Mouse (Mus musculus): ENCODE data around the gene Myo1e. TPM values are rescaled to one million over a fixed set of nuclear protein-coding genes. Genes with fewer than 3 reads are reported as not detected.

Myo1e gene
- polyA plus RNA-seq, 1 experiment from 2014 or later = 15.7 TPM

- Histone ChIP-seq H3K27ac (replicated peaks) (peak overlapping the region; percentile 72), H3K27me3 (ENCODE audit: control insufficient read depth, insufficient read depth, low read length) (no peaks in the 10 kb centered on the region), H3K4me1 (replicated peaks; ENCODE audit: control insufficient read depth, insufficient read depth) (no peaks in the 10 kb centered on the region), H3K4me3 (ENCODE audit: low read depth, low read length) (no peak overlapping the region), H3K4me2 (replicated peaks; ENCODE audit: low read depth) (no peak overlapping the region), H3K9me3 (ENCODE audit: control insufficient read depth, low read length) (no peaks in the 10 kb centered on the region), H3K9ac (ENCODE audit: low read length) (no peak overlapping the region), H3K36me3 (ENCODE audit: control insufficient read depth, insufficient read depth, low read length) (peaks cover 10% of the 10 kb centered on the region; the same call in 1 of the 2 replicates)
- WGBS = 83% methylated on average over 5 of the region's 5 CpGs
- TF ChIP-seq EP300 (optimal IDR thresholded peaks at IDR 0.05) = no peak
- peak; percentile 52 for TF ChIP-seq CTCF (IDR thresholded peaks at IDR 0.05; ENCODE audit: low read depth)
- ATAC-seq (ENCODE audit: low FRiP score, low TSS enrichment) = no peak
- no peak for DNase-seq (ENCODE audit: low spot score)
These were observed 93.6 kb downstream of the Myo1e start for GRCm38 (mm10) chr9:70300705-70301104.

DNA sequence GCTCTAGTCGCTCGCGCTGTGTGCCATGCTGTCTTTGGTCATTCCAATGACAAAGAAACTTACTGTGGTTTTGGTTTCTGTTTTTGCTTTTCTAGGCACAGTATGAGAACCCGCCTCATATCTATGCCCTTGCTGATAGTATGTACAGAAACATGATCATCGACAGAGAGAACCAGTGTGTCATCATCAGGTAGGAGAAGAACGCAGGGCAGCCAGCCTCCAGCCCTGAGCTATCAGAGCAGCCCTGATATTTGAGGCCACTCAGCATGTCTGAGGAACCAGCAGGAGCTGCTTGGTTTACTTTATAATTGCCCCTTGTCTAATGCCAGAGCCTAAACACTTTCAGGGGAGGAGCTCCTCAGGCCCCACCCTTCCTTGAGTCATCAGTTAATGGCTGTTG is 94.4 kb downstream of the Myo1e start:
- Histone ChIP-seq H3K27me3 (ENCODE audit: control insufficient read depth, insufficient read depth, low read length) (no peaks in the 10 kb centered on the region), H3K27ac (replicated peaks) (peak overlapping the region; percentile 90), H3K4me3 (ENCODE audit: low read depth, low read length) (no peak overlapping the region), H3K9me3 (ENCODE audit: control insufficient read depth, low read length) (no peaks in the 10 kb centered on the region), H3K4me2 (replicated peaks; ENCODE audit: low read depth) (no peak overlapping the region), H3K4me1 (replicated peaks; ENCODE audit: control insufficient read depth, insufficient read depth) (no peaks in the 10 kb centered on the region), H3K36me3 (ENCODE audit: control insufficient read depth, insufficient read depth, low read length) (peaks cover 10% of the 10 kb centered on the region; the same call in 1 of the 2 replicates), H3K9ac (ENCODE audit: low read length) (no peak overlapping the region)
- DNase-seq (ENCODE audit: low spot score) = no peak
- TF ChIP-seq CTCF (IDR thresholded peaks at IDR 0.05; ENCODE audit: low read depth) (no peak), EP300 (optimal IDR thresholded peaks at IDR 0.05) (no peak)
- WGBS = 73% methylated on average over 6 of the region's 6 CpGs
- peak; percentile 65 for ATAC-seq (ENCODE audit: low FRiP score, low TSS enrichment)

- Histone ChIP-seq H3K9ac (ENCODE audit: low read length) (no peak overlapping the region), H3K27ac (replicated peaks) (no peak overlapping the region), H3K4me1 (replicated peaks; ENCODE audit: control insufficient read depth, insufficient read depth) (no peaks in the 10 kb centered on the region), H3K4me3 (ENCODE audit: low read depth, low read length) (no peak overlapping the region), H3K4me2 (replicated peaks; ENCODE audit: low read depth) (no peak overlapping the region), H3K27me3 (ENCODE audit: control insufficient read depth, insufficient read depth, low read length) (no peaks in the 10 kb centered on the region), H3K36me3 (ENCODE audit: control insufficient read depth, insufficient read depth, low read length) (peaks cover 7% of the 10 kb centered on the region; the same call in 1 of the 2 replicates), H3K9me3 (ENCODE audit: control insufficient read depth, low read length) (no peaks in the 10 kb centered on the region)
- WGBS = 95% methylated on average over 8 of the region's 8 CpGs
- no peak for TF ChIP-seq EP300 (optimal IDR thresholded peaks at IDR 0.05)
- no peak for TF ChIP-seq CTCF (IDR thresholded peaks at IDR 0.05; ENCODE audit: low read depth)
- DNase-seq (ENCODE audit: low spot score) = no peak
- no peak for ATAC-seq (ENCODE audit: low FRiP score, low TSS enrichment)
These were observed 97.8 kb downstream of the Myo1e start for GRCm38 (mm10) chr9:70304901-70305300.

GRCm38 (mm10) chr9:70310046-70310445 is 102.9 kb downstream of the Myo1e start:
- no peaks in the 10 kb centered on the region for H3K27me3 ChIP-seq (ENCODE audit: control insufficient read depth, insufficient read depth, low read length)
- WGBS = 43% methylated on average over 1 of the region's 1 CpGs
- no peak for ATAC-seq (ENCODE audit: low FRiP score, low TSS enrichment)

DNA sequence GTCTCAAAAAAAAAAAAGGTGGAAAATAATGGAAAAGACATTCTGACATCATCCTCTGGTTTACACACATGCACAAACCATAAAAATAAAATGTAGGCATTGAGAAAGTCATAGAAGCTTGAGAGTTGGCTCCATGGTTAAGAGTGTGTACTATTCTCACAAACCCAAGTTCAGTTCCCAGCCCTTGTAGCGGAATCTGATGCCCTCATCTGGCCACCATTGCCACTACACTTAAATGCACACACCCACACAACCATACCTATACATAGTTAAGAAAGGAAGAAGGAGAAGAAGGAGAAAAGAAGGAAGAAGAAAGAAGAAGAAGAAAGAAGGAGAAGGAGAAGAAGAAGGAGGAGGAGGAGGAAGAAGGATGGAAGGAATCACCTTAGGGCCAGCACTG is 106.9 kb downstream of the Myo1e start:
- no peaks in the 10 kb centered on the region for H3K4me1 ChIP-seq (replicated peaks; ENCODE audit: control insufficient read depth, insufficient read depth)
- H3K27me3 ChIP-seq (ENCODE audit: control insufficient read depth, insufficient read depth, low read length) = no peaks in the 10 kb centered on the region
- ATAC-seq (ENCODE audit: low FRiP score, low TSS enrichment) = no peak
- no peaks in the 10 kb centered on the region for H3K9me3 ChIP-seq (ENCODE audit: control insufficient read depth, low read length)
- TF ChIP-seq EP300 (optimal IDR thresholded peaks at IDR 0.05) = no peak
- peak; percentile 46 for TF ChIP-seq CTCF (IDR thresholded peaks at IDR 0.05; ENCODE audit: low read depth)
- no peak for DNase-seq (ENCODE audit: low spot score)
- 96% methylated on average over 1 of the region's 1 CpGs for WGBS
- H3K27ac ChIP-seq (replicated peaks) = no peak overlapping the region
- no peak overlapping the region for H3K9ac ChIP-seq (ENCODE audit: low read length)
- no peaks in the 10 kb centered on the region for H3K36me3 ChIP-seq (ENCODE audit: control insufficient read depth, insufficient read depth, low read length)
- H3K4me2 ChIP-seq (replicated peaks; ENCODE audit: low read depth) = no peak overlapping the region
- no peak overlapping the region for H3K4me3 ChIP-seq (ENCODE audit: low read depth, low read length)

More at GRCm38 (mm10) chr9:70310046-70310445, 102.9 kb downstream of the Myo1e start:
- Histone ChIP-seq H3K4me1 (replicated peaks; ENCODE audit: control insufficient read depth, insufficient read depth) (no peaks in the 10 kb centered on the region), H3K27ac (replicated peaks) (no peak overlapping the region), H3K9ac (ENCODE audit: low read length) (no peak overlapping the region), H3K9me3 (ENCODE audit: control insufficient read depth, low read length) (no peaks in the 10 kb centered on the region), H3K4me3 (ENCODE audit: low read depth, low read length) (no peak overlapping the region), H3K4me2 (replicated peaks; ENCODE audit: low read depth) (no peak overlapping the region), H3K36me3 (ENCODE audit: control insufficient read depth, insufficient read depth, low read length) (no peaks in the 10 kb centered on the region)
- TF ChIP-seq CTCF (IDR thresholded peaks at IDR 0.05; ENCODE audit: low read depth) = no peak
- no peak for TF ChIP-seq EP300 (optimal IDR thresholded peaks at IDR 0.05)
- DNase-seq (ENCODE audit: low spot score) = no peak

- Histone ChIP-seq H3K9ac (ENCODE audit: low read length) (no peak overlapping the region), H3K27ac (replicated peaks) (no peak overlapping the region), H3K9me3 (ENCODE audit: control insufficient read depth, low read length) (no peaks in the 10 kb centered on the region), H3K27me3 (ENCODE audit: control insufficient read depth, insufficient read depth, low read length) (no peaks in the 10 kb centered on the region), H3K4me1 (replicated peaks; ENCODE audit: control insufficient read depth, insufficient read depth) (no peaks in the 10 kb centered on the region), H3K4me2 (replicated peaks; ENCODE audit: low read depth) (no peak overlapping the region), H3K4me3 (ENCODE audit: low read depth, low read length) (no peak overlapping the region), H3K36me3 (ENCODE audit: control insufficient read depth, insufficient read depth, low read length) (no peaks in the 10 kb centered on the region)
- no peak for ATAC-seq (ENCODE audit: low FRiP score, low TSS enrichment)
- no peak for DNase-seq (ENCODE audit: low spot score)
- 41% methylated on average over 4 of the region's 4 CpGs for WGBS
- TF ChIP-seq EP300 (optimal IDR thresholded peaks at IDR 0.05) = no peak
- TF ChIP-seq CTCF (IDR thresholded peaks at IDR 0.05; ENCODE audit: low read depth) = no peak
These were observed 108.0 kb downstream of the Myo1e start for GRCm38 (mm10) chr9:70315130-70315529.

All from stomach, postnatal 0 days (tissue).